Mouse (Mus musculus): Measurements from ENCODE around the gene Inpp5b. TPM values are rescaled to one million over a fixed set of nuclear protein-coding genes. Genes with fewer than 3 reads are reported as not detected.
"Not testable (repeated sequence)": the region's sequence is repeated elsewhere in the genome, so short reads cannot be mapped to it uniquely, and the experiment has no call there.

The Inpp5b gene
- polyA plus RNA-seq, 1 experiment from 2014 or later = 16.3 TPM

DNA sequence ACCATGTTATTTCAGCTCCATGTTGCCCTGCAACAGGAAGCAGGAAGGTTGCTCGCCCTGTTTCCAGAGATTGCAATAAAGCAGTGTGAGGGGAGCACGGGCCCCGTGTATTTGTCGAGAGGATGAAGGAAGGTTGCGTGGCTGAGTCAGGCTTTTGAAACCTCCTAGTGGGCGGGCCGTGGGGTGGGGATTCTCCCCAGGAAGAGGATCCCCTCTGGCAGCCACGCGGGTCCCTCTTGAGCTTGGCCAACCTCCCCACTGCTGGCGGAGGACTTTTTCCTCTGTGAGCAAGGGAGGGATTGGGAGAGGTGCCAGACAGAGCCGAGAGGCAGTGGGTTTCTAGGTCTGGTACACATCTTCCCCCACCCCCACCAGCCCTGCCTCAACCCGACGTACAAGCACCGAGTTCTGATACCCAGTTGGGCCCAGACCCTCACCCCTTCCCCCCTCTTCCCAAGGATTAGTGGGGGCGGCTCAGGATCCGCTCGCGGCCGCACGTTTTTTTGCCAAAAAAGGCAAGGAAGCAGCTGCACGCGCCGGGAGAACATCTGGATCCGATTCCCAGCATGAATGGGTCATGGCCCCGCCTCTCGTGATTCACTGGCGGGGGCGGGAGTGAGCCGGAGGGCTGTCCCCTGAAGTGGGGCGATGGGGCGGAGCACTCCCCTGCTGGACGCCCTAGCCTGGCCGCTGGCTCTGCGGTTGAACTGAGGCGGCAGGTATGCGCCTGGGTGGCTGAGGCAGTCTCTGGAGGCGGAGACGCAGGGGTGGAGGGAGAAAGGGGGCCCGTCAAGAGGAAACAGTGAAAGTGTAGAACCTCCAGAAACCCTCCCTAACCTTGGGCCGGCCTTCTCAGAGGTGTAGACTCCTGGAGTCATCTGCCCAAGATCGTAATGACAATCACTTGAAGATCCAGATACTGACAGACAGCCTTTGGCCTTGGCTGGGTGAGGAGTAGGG is 32.9 kb upstream of the Inpp5b start:
- peak; percentile 85 for ATAC-seq (replicated peaks; ENCODE audit: extremely low read depth, insufficient read depth, low FRiP score)
- Histone ChIP-seq H3K4me1 (ENCODE audit: control insufficient read depth, insufficient read depth, low read length) (peaks cover 31% of the 10 kb centered on the region), H3K9ac (ENCODE audit: low read length) (peak overlapping the region; percentile 70), H3K4me2 (ENCODE audit: low read depth, low read length) (peak overlapping the region; percentile 92), H3K27ac (ENCODE audit: low read length) (peak overlapping the region; percentile 96), H3K36me3 (ENCODE audit: control insufficient read depth, insufficient read depth) (no peaks in the 10 kb centered on the region), H3K9me3 (replicated peaks; ENCODE audit: control insufficient read depth, low read length) (no peaks in the 10 kb centered on the region), H3K27me3 (ENCODE audit: control insufficient read depth, insufficient read depth, low read length) (no peaks in the 10 kb centered on the region), H3K4me3 (ENCODE audit: low read length) (peak overlapping the region; percentile 60)
- WGBS = 2% methylated on average over 41 of the region's 41 CpGs

- no peak for ATAC-seq (replicated peaks; ENCODE audit: extremely low read depth, insufficient read depth, low FRiP score)
- Histone ChIP-seq H3K4me1 (ENCODE audit: control insufficient read depth, insufficient read depth, low read length) (peaks cover 23% of the 10 kb centered on the region), H3K27me3 (ENCODE audit: control insufficient read depth, insufficient read depth, low read length) (no peaks in the 10 kb centered on the region), H3K4me3 (ENCODE audit: low read length) (peak overlapping the region; percentile 34), H3K27ac (ENCODE audit: low read length) (peak overlapping the region; percentile 96), H3K9ac (ENCODE audit: low read length) (peak overlapping the region; percentile 51), H3K36me3 (ENCODE audit: control insufficient read depth, insufficient read depth) (no peaks in the 10 kb centered on the region), H3K4me2 (ENCODE audit: low read depth, low read length) (peak overlapping the region; percentile 92), H3K9me3 (replicated peaks; ENCODE audit: control insufficient read depth, low read length) (no peaks in the 10 kb centered on the region)
- WGBS = 5% methylated on average over 18 of the region's 18 CpGs
Measured at GRCm38 (mm10) chr4:124709961-124710446, 31.6 kb upstream of the Inpp5b start.

GRCm38 (mm10) chr4:124710776-124711291 is 30.8 kb upstream of the Inpp5b start:
- Histone ChIP-seq H3K4me2 (ENCODE audit: low read depth, low read length) (peak overlapping the region; percentile 92), H3K36me3 (ENCODE audit: control insufficient read depth, insufficient read depth) (peaks cover under 1% of the 10 kb centered on the region), H3K4me3 (ENCODE audit: low read length) (no peak overlapping the region), H3K27me3 (ENCODE audit: control insufficient read depth, insufficient read depth, low read length) (no peaks in the 10 kb centered on the region), H3K9me3 (replicated peaks; ENCODE audit: control insufficient read depth, low read length) (no peaks in the 10 kb centered on the region), H3K27ac (ENCODE audit: low read length) (no peak overlapping the region), H3K9ac (ENCODE audit: low read length) (no peak overlapping the region), H3K4me1 (ENCODE audit: control insufficient read depth, insufficient read depth, low read length) (peaks cover 26% of the 10 kb centered on the region)
- 11% methylated on average over 5 of the region's 5 CpGs for WGBS
- ATAC-seq (replicated peaks; ENCODE audit: extremely low read depth, insufficient read depth, low FRiP score) = no peak

DNA sequence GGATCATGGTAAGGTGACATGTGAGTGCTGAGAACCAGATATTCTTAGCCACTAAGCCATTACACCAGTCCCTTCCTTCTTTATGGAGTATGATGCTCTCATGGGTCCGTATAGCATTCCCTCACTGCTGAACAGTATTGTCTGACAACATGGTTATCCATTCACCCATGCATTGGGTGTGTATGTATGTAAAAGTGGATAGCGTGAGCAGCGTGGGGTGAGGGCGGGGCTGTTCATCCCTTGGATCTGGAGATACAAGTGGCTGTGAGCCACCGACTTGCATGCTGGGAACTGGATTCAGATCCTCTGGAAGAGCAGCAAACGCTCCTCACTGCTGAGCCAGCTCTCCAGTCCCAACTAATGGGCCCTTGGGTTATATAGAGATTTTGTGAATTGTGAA is 29.0 kb upstream of the Inpp5b start:
- no peak for ATAC-seq (replicated peaks; ENCODE audit: extremely low read depth, insufficient read depth, low FRiP score)
- H3K27ac ChIP-seq (ENCODE audit: low read length) = no peak overlapping the region
- 77% methylated on average over 6 of the region's 6 CpGs for WGBS

GRCm38 (mm10) chr4:124713850-124714249 is 27.8 kb upstream of the Inpp5b start:
- WGBS = 79% methylated on average over 5 of the region's 5 CpGs
- ATAC-seq (replicated peaks; ENCODE audit: extremely low read depth, insufficient read depth, low FRiP score); H3K9me3 ChIP-seq (replicated peaks; ENCODE audit: control insufficient read depth, low read length); H3K9ac ChIP-seq (ENCODE audit: low read length); H3K4me2 ChIP-seq (ENCODE audit: low read depth, low read length); H3K27ac ChIP-seq (ENCODE audit: low read length); H3K27me3 ChIP-seq (ENCODE audit: control insufficient read depth, insufficient read depth, low read length); H3K4me3 ChIP-seq (ENCODE audit: low read length): not testable (repeated sequence)
- Histone ChIP-seq H3K36me3 (ENCODE audit: control insufficient read depth, insufficient read depth) (peaks cover 23% of the 10 kb centered on the region), H3K4me1 (ENCODE audit: control insufficient read depth, insufficient read depth, low read length) (peaks cover 28% of the 10 kb centered on the region)

More for the DNA sequence above, 29.0 kb upstream of the Inpp5b start:
- no peak overlapping the region for H3K9ac ChIP-seq (ENCODE audit: low read length)
- H3K4me3 ChIP-seq (ENCODE audit: low read length) = no peak overlapping the region
- peaks cover 10% of the 10 kb centered on the region for H3K36me3 ChIP-seq (ENCODE audit: control insufficient read depth, insufficient read depth)
- H3K4me2 ChIP-seq (ENCODE audit: low read depth, low read length) = no peak overlapping the region
- no peaks in the 10 kb centered on the region for H3K27me3 ChIP-seq (ENCODE audit: control insufficient read depth, insufficient read depth, low read length)
- no peaks in the 10 kb centered on the region for H3K9me3 ChIP-seq (replicated peaks; ENCODE audit: control insufficient read depth, low read length)
- peaks cover 32% of the 10 kb centered on the region for H3K4me1 ChIP-seq (ENCODE audit: control insufficient read depth, insufficient read depth, low read length)

DNA sequence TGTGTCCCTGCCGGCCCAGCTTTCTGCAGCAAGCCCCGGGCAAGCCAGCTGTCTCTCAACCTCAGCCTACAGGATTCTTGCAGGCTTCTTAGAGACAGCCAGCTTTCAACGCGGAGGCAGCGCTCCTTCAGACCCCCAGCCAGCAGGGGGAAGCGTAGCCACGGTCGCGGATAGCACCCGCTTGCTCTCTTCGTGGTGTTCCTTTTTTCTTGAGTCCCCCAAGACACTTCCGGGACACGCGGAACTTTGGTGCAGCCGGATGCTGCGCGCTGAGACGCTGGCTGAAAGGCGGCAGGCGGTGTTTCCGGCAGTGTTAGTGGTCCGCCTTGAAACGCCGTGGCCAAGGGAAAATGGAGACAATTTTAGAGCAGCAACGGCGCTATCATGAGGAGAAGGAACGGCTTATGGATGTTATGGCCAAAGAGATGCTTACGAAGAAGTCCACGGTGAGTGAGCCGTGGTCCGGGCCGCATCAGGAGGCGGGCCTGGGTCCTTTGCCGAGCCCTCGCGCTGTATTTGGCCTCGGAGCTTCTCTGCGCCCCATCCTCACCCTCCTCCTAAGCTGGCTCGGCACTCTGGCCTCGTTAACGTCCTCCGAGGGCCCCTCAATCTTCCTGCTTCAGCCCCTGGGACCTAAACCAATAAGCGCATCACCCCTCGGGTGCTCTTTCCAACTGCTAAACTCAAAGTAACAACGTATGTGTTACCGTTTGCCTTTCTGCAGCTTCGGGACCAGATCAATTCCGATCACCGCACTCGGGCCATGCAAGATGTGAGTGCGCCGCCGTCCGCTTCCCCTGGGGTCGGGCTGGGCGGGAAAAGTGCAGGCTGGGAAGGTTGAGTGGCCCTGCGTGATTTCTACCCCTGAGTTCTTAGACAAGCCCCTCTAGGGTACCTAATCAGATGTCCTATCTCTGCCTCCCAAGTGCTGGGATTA is 26.8 kb upstream of the Inpp5b start, which contains the start of gene Sf3a3:
Sf3a3 (plus strand) TSS at position 232 of the 937 bp plus-strand sequence.
- under 1% methylated on average over 57 of the region's 57 CpGs for WGBS

DNA sequence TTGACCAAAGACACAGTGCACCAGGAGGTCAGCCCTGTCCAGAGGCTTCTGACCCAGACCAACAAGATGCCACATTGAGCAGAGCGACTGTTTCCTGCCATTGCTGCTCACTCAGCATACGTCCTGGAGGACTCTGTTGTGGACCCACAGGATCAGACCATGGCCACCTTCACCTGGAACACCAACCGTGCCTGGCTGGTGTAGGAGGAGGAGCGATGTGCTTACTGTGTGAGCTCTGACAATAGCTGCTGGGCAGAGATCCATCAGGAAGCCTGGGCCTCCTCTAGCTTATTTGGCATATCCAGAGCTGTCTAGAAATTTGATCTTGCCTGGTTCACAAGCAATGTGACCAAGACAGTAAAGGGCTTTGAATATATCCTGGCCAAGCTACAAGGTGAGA is 22.5 kb upstream of the Inpp5b start:
- Histone ChIP-seq H3K27ac (ENCODE audit: low read length) (no peak overlapping the region), H3K4me1 (ENCODE audit: control insufficient read depth, insufficient read depth, low read length) (peaks cover 13% of the 10 kb centered on the region), H3K4me3 (ENCODE audit: low read length) (no peak overlapping the region), H3K9ac (ENCODE audit: low read length) (no peak overlapping the region), H3K27me3 (ENCODE audit: control insufficient read depth, insufficient read depth, low read length) (no peaks in the 10 kb centered on the region), H3K4me2 (ENCODE audit: low read depth, low read length) (no peak overlapping the region), H3K9me3 (replicated peaks; ENCODE audit: control insufficient read depth, low read length) (no peaks in the 10 kb centered on the region), H3K36me3 (ENCODE audit: control insufficient read depth, insufficient read depth) (peaks cover 60% of the 10 kb centered on the region)
- no peak for ATAC-seq (replicated peaks; ENCODE audit: extremely low read depth, insufficient read depth, low FRiP score)
- WGBS = 92% methylated on average over 4 of the region's 4 CpGs

More for the DNA sequence above, 26.8 kb upstream of the Inpp5b start, which contains the start of gene Sf3a3:
- peak; percentile 89 for ATAC-seq (replicated peaks; ENCODE audit: extremely low read depth, insufficient read depth, low FRiP score)
- peaks cover 30% of the 10 kb centered on the region for H3K36me3 ChIP-seq (ENCODE audit: control insufficient read depth, insufficient read depth)
- no peaks in the 10 kb centered on the region for H3K9me3 ChIP-seq (replicated peaks; ENCODE audit: control insufficient read depth, low read length)
- peak within 1 kb of the TSS; percentile 99 for H3K4me3 ChIP-seq (ENCODE audit: low read length)
- H3K27ac ChIP-seq (ENCODE audit: low read length) = peak within 1 kb of the TSS; percentile 70
- no peaks in the 10 kb centered on the region for H3K27me3 ChIP-seq (ENCODE audit: control insufficient read depth, insufficient read depth, low read length)
- H3K4me1 ChIP-seq (ENCODE audit: control insufficient read depth, insufficient read depth, low read length) = peaks cover 21% of the 10 kb centered on the region
- H3K4me2 ChIP-seq (ENCODE audit: low read depth, low read length) = peak within 1 kb of the TSS; percentile 96
- H3K9ac ChIP-seq (ENCODE audit: low read length) = peak within 1 kb of the TSS; percentile 95

GRCm38 (mm10) chr4:124726121-124726520 is 15.5 kb upstream of the Inpp5b start:
- Histone ChIP-seq H3K4me3 (ENCODE audit: low read length) (no peak overlapping the region), H3K4me1 (ENCODE audit: control insufficient read depth, insufficient read depth, low read length) (no peaks in the 10 kb centered on the region), H3K4me2 (ENCODE audit: low read depth, low read length) (no peak overlapping the region), H3K9ac (ENCODE audit: low read length) (no peak overlapping the region), H3K27me3 (ENCODE audit: control insufficient read depth, insufficient read depth, low read length) (no peaks in the 10 kb centered on the region), H3K36me3 (ENCODE audit: control insufficient read depth, insufficient read depth) (peaks cover 83% of the 10 kb centered on the region), H3K27ac (ENCODE audit: low read length) (no peak overlapping the region), H3K9me3 (replicated peaks; ENCODE audit: control insufficient read depth, low read length) (no peaks in the 10 kb centered on the region)
- no peak for ATAC-seq (replicated peaks; ENCODE audit: extremely low read depth, insufficient read depth, low FRiP score)
- 84% methylated on average over 6 of the region's 6 CpGs for WGBS
